Mouse (Mus musculus) spleen, adult 10 weeks (tissue): Measurements from ENCODE around the gene Zfp874a. TPM values are rescaled to one million over a fixed set of nuclear protein-coding genes. Genes with fewer than 3 reads are reported as not detected.

Experiments used
- polyA plus RNA-seq: library from polyadenylated mRNA; stranded (reverse); fragments of 350-450 nt; fragmentation: Illumina TruSeq; extraction: RNeasy Lipid Tissue Mini Kit (QIAGEN cat#74804); gene quantifications from one replicate; pipeline ENCODE4 v1.2.3, GENCODE M21; 2015; ENCODE audit warnings: low replicate concordance; ENCODE audit not compliant: insufficient read depth

The Zfp874a gene
- polyA plus RNA-seq: 22.7 TPM

DNA sequence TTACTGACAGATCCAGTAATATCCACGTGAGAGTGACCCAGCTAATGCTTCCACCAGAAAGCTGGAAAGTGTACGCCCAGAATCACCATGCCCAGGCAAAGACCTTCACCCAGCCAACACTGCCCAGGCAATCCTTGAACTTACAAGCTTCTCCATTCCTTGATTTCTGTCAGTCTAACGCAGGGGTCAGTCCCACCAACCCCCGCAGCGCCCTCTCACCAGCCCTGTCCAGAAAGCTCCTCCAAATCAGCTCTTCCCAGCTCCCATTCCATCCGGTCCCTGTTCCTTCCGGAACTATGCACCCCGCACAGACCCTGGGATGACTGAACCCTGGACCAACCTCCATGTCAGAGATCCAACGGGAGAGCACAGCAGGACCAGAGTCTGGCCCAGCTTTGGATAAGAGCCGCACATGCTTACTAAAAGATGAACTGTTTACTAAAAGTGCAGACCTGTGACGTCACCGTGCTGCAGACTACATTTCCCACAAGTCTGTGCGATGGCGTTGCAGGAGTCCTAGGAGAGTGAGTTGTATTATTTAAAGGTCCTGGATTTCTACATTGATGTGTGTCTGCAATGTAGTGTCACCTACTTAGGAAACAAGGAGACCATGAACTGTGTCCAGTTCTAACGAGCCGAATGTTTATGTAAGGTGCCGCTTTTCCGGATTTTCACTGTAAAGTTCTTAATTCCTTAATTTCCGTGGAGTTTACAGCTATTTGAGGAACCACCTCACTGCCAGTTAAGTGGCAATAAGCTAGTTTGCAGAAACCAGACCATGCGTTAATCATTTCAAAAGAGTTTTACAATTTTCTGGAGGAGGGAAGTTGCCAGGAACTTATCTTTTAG lies at the start of gene Zfp874a:
Gene Zfp874a (minus strand): TSS at position 453 of the 849 bp plus-strand sequence.

DNA sequence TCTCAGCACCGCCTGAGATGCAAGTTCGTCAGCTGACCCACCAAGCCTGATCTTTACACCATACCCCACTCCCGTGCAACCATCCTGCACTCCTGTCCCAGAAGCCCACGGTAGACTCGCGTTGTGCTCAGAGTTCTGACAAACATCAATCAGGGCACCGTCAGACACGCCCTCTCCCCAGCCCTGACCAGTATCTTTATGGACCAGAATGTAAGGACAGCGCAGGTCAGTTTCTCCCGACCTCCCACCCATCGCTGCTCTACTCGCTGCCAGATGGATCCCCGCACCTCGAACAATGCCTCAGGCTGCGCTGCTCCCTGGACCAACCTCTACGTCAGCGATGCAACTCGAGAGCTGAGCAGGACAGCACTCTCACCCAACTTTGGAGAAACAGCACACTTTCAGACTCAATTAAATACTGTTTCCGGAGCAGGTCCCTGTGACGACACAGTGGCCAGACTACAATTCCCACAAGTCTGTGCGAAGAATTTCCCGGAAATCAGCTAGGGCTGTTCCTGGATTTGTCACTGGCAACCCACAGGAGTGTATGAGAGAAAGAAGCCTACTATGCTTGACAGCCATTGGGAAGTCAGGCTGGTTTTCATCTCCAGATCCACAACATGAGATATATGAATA lies 48.8 kb upstream of the Zfp874a start, which contains the start of gene Zfp58:
Gene Zfp58 (minus strand): TSS at position 472 of the 636 bp plus-strand sequence.

DNA sequence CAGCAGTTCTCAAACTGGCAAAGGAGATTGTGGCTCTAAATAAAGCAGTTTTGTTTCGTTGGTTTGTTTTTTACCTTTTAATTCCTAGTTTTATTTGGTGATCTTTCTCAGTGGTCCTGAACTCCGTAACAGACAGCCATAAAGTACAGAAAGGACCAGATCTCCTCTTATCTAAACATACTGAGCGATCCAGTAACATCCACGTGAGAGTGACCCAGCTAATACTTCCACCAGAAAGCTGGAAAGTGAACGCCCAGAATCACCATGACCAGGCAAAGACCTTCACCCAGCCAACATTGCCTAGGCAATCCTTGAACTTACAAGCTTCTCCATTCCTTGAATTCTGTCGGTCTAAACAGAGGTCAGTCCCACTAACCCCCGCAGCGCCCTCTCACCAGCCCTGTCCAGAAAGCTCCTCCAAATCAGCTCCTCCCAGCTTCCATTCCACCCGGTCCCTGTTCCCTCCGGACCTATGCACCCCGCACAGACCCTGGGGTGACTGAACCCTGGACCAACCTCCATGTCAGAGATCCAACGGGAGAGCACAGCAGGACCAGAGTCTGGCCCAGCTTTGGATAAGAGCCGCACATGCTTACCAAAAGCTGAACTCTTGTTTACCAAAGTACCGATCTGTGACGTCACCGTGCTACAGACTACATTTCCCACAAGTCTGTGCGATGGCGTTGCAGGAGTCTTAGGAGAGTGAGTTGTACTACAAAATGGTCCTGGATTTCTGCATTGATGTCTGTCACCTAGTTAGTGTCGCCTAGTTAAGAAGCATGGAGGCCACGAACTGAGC lies 32.4 kb upstream of the Zfp874a start, which contains the start of gene Zfp874b:
Gene Zfp874b (minus strand): TSS at position 634 of the 799 bp plus-strand sequence.

DNA sequence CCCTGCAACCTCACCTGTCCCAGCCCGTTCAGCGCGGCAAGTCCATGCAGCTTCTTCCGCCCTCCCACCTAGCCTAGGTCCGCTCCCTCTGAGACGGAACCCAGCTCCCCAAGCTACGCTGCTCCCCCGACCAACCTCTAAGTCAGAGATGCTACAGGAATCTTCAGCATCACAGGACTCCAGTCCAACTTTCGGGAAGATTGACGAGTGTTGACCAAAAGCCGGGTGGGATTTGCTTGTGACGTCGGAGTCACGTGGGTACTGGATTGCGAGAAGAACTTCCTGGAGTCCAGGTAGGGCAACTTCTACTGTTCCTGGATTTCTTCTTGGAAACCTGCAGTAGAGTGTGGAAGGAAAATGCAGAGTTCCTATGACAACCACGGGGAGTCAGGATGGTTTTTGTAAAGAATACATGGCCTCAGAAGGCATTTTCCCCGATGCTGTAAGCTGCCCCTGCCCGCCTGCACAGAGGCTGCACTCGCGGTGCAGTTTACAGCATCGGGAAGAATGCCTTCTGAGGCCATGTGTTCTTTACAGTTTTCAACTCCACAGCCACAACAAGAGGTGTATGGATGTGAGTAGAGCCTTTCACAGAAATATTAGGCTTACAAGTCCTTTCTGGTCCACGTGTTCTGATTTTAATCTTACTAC lies 30.1 kb downstream of the Zfp874a start, which contains the start of gene Zfp459:
Gene Zfp459 (minus strand): TSS at position 212 of the 651 bp plus-strand sequence.

DNA sequence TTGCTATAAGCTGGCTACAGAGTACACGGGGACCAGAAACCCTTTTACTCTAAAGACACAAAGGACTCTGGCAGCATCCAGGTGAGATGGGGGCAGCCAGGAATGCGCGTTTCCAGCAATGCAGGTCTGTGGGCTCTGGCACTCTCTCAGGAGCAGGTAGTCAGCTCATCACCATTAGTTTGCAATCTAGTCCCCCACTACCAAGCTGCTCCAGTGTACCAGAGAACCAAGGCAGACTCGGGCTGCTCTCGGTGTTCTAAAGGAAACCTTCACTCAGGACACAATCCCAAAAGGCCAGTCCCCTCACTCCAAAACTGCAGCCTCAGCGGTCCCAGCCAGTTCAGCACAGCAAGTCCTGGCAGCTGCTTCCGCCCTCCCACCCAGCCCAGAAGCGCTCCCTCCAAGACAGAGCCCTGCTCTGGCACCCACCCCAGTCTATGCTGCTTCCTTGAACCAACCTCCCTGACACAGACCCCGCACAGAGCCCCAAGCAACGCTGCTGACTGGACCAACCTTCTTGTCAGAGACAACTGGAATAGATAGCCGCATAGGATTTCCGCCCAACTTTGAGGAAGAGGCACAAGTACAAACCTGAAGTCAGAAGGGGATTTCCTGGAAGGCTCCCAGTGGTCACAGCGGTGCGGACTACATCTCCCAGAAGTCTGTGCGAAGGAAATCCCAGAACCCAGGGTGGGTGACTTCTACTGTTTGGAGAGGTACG lies 52.1 kb downstream of the Zfp874a start, which contains the start of gene Zfp429:
Gene Zfp429 (minus strand): TSS at position 637 of the 721 bp plus-strand sequence.

DNA sequence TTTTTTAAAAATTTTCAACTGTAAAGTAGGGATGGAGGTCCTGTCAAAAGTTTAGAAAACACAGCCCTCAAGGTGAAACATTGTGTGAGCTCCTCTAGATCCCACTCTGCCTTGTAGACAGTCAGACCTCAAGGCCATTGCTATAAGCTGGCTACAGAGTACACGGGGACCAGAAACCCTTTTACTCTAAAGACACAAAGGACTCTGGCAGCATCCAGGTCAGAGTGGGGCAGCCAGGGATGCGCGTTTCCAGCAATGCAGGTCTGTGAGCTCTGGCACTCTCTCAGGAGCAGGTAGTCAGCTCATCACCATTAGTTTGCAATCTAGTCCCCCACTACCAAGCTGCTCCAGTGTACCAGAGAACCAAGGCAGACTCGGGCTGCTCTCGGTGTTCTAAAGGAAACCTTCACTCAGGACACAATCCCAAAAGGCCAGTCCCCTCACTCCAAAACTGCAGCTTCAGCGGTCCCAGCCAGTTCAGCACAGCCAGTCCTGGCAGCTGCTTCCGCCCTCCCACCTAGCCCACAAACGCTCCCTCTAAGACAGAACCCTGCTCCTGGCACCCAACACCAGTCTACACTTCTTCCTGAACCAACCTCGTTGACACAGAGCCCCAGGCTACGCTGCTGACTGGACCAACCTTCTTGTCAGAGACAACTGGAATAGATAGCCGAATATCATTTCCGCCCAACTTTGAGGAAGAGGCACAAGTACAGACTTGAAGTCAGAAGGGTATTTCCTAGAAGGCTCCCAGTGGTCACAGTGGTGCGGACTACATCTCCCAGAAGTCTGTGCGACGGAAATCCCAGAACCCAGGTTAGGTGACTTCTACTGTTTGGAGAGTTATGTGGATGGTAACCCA lies 76.1 kb downstream of the Zfp874a start, which contains the start of the genes Gm28041 and Zfp456:
Gene Gm28041 (minus strand): TSS at position 684 of the 862 bp plus-strand sequence.
Gene Zfp456 (minus strand): TSS at position 761 of the 862 bp plus-strand sequence.

Other genes starting within 250 kb of the Zfp874a start
- gene Zfp458, start 173.2 kb downstream of the Zfp874a start, polyA plus RNA-seq: 6.9 TPM
- gene Zfp457, start 145.1 kb downstream of the Zfp874a start, polyA plus RNA-seq: 1.8 TPM
- gene Zfp595, start 119.1 kb downstream of the Zfp874a start, polyA plus RNA-seq: 24.2 TPM
- gene Gm28044, start 91.1 kb downstream of the Zfp874a start, polyA plus RNA-seq: 3.4 TPM
- gene Zfp953, start 91.0 kb downstream of the Zfp874a start, polyA plus RNA-seq: 14.9 TPM
- 2.8 TPM for gene Gm28041, start 75.9 kb downstream of the Zfp874a start, polyA plus RNA-seq
- 12.7 TPM for gene Zfp456, start 75.8 kb downstream of the Zfp874a start, polyA plus RNA-seq
- gene Zfp429, start 51.8 kb downstream of the Zfp874a start, polyA plus RNA-seq: 37.0 TPM
- gene Zfp459, start 30.2 kb downstream of the Zfp874a start, polyA plus RNA-seq: 5.2 TPM
- gene Zfp874b, start 32.6 kb upstream of the Zfp874a start, polyA plus RNA-seq: 32.3 TPM
- 21.0 TPM for gene Zfp58, start 48.9 kb upstream of the Zfp874a start, polyA plus RNA-seq
- 0.33 TPM for gene Gm26965, start 74.5 kb upstream of the Zfp874a start, polyA plus RNA-seq
- 32.9 TPM for gene Zfp87, start 74.6 kb upstream of the Zfp874a start, polyA plus RNA-seq
- 17.4 TPM for gene Zfp748, start 102.2 kb upstream of the Zfp874a start, polyA plus RNA-seq
- gene Zfp729b, start 158.1 kb upstream of the Zfp874a start, polyA plus RNA-seq: 21.6 TPM
- not detected for gene Gm49345, start 186.1 kb upstream of the Zfp874a start, polyA plus RNA-seq
- gene Zfp729a, start 186.2 kb upstream of the Zfp874a start, polyA plus RNA-seq: 19.4 TPM
- gene Zfp738, start 235.4 kb upstream of the Zfp874a start, polyA plus RNA-seq: 21.3 TPM